Mouse (Mus musculus): Measurements from ENCODE around the gene Lpcat2b.

The Lpcat2b gene

DNA sequence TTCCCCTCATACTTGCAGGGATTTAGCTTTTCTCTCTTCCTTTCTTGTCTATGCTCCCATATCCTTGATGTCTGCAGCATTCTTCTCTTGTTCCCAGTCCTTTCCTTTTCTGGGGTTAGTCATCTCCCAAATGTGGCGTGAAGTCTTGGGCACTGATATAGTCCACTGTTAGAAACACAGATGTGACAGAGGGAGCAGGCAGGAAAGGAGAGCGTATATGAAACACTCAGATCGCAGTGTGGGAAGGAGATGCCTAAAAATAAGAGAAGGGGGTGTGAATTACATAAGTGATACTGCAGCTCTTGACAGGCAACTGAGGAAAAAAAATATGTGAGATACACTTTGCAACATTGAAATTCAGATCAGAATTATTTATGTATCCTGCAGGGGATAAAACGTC, 26.0 kb upstream of the Lpcat2b start:
- no peaks in the 10 kb centered on the region for H3K9me3 ChIP-seq (ENCODE audit: low read length)
- H3K36me3 ChIP-seq (ENCODE audit: insufficient read depth, low read length): no peaks in the 10 kb centered on the region
- TF ChIP-seq NANOG (IDR thresholded peaks at IDR 0.05; ENCODE audit: borderline replicate concordance, low read length): no peak
- no peak for TF ChIP-seq POU5F1 (IDR thresholded peaks at IDR 0.05; ENCODE audit: borderline replicate concordance, low read length)
- no peak for TF ChIP-seq CTCF (conservative IDR thresholded peaks at IDR 0.05; ENCODE audit: low read length)
- H3K4me1 ChIP-seq (replicated peaks; ENCODE audit: low read depth, low read length): peaks cover 12% of the 10 kb centered on the region
- H3K27me3 ChIP-seq (ENCODE audit: insufficient read depth, low read length): peaks cover 31% of the 10 kb centered on the region
- no peak overlapping the region for H3K4me3 ChIP-seq (replicated peaks; ENCODE audit: low read length)

DNA sequence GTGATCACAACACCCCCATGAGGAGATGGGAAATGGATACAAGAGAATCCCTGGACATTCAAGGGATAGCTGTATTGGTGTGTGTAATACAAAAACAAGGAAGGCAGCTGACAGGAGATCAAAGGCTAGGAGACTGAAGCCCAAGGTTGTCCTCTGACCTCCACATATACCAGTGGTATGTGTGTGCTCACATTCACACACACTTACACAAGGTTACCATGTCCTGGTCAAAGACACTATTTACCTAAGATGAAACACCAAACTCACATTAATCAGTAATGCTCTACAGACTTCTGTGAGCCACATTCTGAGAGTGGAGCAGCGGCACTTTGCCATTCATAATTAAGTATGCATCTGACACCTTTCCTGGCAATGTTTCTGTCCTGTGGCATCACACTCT, 21.0 kb upstream of the Lpcat2b start:
- Histone ChIP-seq H3K36me3 (ENCODE audit: insufficient read depth, low read length) (no peaks in the 10 kb centered on the region), H3K4me1 (replicated peaks; ENCODE audit: low read depth, low read length) (no peaks in the 10 kb centered on the region), H3K27me3 (ENCODE audit: insufficient read depth, low read length) (peaks cover 2% of the 10 kb centered on the region), H3K9me3 (ENCODE audit: low read length) (no peaks in the 10 kb centered on the region), H3K4me3 (replicated peaks; ENCODE audit: low read length) (no peak overlapping the region)
- no peak for TF ChIP-seq NANOG (IDR thresholded peaks at IDR 0.05; ENCODE audit: borderline replicate concordance, low read length)

DNA sequence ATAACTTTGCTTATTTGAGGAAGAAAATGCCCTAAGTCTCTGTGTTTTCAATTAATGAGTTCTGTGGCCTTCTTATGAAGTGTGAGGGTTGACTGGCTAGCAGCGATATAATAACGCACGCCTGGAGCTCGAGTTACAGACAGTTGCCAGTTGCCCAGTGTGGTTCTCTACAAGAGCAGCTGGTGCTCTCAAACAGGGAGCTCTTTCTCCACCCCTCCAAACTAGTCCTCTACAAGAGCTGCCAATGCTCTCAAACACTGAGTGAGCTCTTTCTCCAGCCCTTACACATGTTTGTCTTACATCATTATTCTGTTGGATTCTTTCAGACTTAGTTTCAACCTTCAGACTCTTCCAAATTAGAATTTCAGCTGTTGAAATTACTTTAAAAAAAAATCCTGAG, 20.0 kb upstream of the Lpcat2b start:
- no peaks in the 10 kb centered on the region for H3K9me3 ChIP-seq (ENCODE audit: low read length)
- no peaks in the 10 kb centered on the region for H3K36me3 ChIP-seq (ENCODE audit: insufficient read depth, low read length)
- no peak for TF ChIP-seq POU5F1 (IDR thresholded peaks at IDR 0.05; ENCODE audit: borderline replicate concordance, low read length)
- no peak for TF ChIP-seq CTCF (conservative IDR thresholded peaks at IDR 0.05; ENCODE audit: low read length)
- no peak for TF ChIP-seq NANOG (IDR thresholded peaks at IDR 0.05; ENCODE audit: borderline replicate concordance, low read length)
- no peaks in the 10 kb centered on the region for H3K4me1 ChIP-seq (replicated peaks; ENCODE audit: low read depth, low read length)
- no peak overlapping the region for H3K4me3 ChIP-seq (replicated peaks; ENCODE audit: low read length)
- no peaks in the 10 kb centered on the region for H3K27me3 ChIP-seq (ENCODE audit: insufficient read depth, low read length)

DNA sequence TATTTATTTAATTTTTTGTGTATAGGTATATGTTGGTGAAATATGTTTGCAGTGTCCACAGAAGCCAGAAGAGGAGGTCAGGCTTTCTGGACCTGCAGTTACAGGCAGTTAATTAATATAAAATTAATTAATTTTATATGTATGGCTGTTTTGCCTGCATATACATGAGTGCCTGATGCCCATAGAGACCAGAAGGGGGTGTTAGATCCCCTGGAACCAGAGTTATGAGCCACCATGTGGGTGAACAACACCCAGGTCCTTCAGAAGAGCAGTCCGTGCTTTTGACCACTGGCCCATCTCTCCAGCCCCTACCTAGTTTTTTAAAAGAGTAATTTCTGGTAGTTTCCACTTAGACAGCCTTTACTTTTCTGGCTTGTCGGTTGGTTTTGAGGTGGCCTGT, 19.1 kb upstream of the Lpcat2b start:
- TF ChIP-seq NANOG (IDR thresholded peaks at IDR 0.05; ENCODE audit: borderline replicate concordance, low read length): no peak
- TF ChIP-seq POU5F1 (IDR thresholded peaks at IDR 0.05; ENCODE audit: borderline replicate concordance, low read length): no peak
- no peak for TF ChIP-seq CTCF (conservative IDR thresholded peaks at IDR 0.05; ENCODE audit: low read length)
- no peaks in the 10 kb centered on the region for H3K9me3 ChIP-seq (ENCODE audit: low read length)
- H3K36me3 ChIP-seq (ENCODE audit: insufficient read depth, low read length): no peaks in the 10 kb centered on the region
- H3K4me1 ChIP-seq (replicated peaks; ENCODE audit: low read depth, low read length): no peaks in the 10 kb centered on the region
- no peaks in the 10 kb centered on the region for H3K27me3 ChIP-seq (ENCODE audit: insufficient read depth, low read length)
- no peak overlapping the region for H3K4me3 ChIP-seq (replicated peaks; ENCODE audit: low read length)

DNA sequence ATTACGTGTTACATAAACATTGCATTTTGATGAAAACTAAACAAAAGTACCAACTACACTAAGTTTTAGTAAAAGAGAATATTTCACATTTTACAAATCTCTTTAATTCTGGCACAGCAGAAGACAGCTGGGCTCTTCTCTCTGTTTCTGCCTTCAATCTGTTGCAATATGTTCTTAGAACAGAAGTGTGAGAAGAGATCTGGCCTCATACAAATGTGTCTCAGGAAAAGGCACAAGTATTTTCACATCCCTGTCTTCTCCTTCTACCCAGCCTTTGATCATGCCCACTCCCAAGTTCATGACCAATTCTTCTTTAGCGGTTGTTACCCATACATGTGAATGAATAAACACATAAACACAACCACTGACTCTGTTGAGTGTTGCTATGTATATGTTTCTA, 16.3 kb upstream of the Lpcat2b start:
- TF ChIP-seq CTCF (conservative IDR thresholded peaks at IDR 0.05; ENCODE audit: low read length): no peak
- no peak for TF ChIP-seq POU5F1 (IDR thresholded peaks at IDR 0.05; ENCODE audit: borderline replicate concordance, low read length)
- no peak for TF ChIP-seq NANOG (IDR thresholded peaks at IDR 0.05; ENCODE audit: borderline replicate concordance, low read length)
- H3K36me3 ChIP-seq (ENCODE audit: insufficient read depth, low read length): no peaks in the 10 kb centered on the region
- no peak overlapping the region for H3K4me3 ChIP-seq (replicated peaks; ENCODE audit: low read length)
- no peaks in the 10 kb centered on the region for H3K4me1 ChIP-seq (replicated peaks; ENCODE audit: low read depth, low read length)
- H3K27me3 ChIP-seq (ENCODE audit: insufficient read depth, low read length): no peaks in the 10 kb centered on the region
- H3K9me3 ChIP-seq (ENCODE audit: low read length): no peaks in the 10 kb centered on the region

DNA sequence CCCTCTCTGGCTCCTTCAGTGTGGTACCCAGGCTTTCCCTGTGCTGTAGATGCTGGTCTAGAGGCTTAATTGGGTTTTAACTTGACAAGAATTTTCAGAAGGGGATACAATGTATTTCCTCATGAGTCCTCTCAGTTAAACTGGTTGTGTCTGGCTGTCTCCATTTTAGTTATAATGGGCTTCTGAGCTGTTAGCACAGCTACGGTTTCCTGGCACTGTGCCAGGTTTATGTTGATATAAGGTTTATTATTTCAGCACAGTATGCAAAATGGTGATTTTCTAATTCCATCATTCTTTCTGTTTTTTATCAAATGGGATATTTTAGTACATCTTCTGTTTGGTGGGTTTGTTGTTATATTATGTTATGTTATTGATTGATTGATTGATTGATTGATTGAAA, 9.7 kb upstream of the Lpcat2b start:
- Histone ChIP-seq H3K4me3 (replicated peaks; ENCODE audit: low read length) (no peak overlapping the region), H3K4me1 (replicated peaks; ENCODE audit: low read depth, low read length) (no peaks in the 10 kb centered on the region), H3K27me3 (ENCODE audit: insufficient read depth, low read length) (no peaks in the 10 kb centered on the region; the same call in 1 of the 2 replicates), H3K36me3 (ENCODE audit: insufficient read depth, low read length) (no peaks in the 10 kb centered on the region), H3K9me3 (ENCODE audit: low read length) (no peaks in the 10 kb centered on the region)
- TF ChIP-seq NANOG (IDR thresholded peaks at IDR 0.05; ENCODE audit: borderline replicate concordance, low read length) (no peak), CTCF (conservative IDR thresholded peaks at IDR 0.05; ENCODE audit: low read length) (no peak), POU5F1 (IDR thresholded peaks at IDR 0.05; ENCODE audit: borderline replicate concordance, low read length) (no peak)

DNA sequence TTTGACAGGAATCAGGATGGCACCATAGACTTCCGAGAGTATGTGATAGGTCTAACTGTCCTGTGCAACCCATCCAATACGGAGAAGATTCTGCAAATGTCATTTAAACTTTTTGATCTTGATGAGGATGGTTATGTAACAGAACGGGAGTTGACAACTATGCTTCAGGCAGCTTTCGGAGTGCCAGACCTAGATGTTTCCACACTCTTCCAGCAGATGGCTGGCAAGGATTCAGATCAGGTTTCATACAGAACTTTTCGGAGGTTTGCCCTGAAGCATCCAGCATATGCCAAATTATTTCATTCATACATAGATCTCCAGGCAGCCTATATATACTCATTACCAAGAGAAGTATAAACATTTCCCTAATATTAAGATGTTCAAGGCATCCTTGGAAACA, 2.7 kb downstream of the Lpcat2b start:
- no peaks in the 10 kb centered on the region for H3K36me3 ChIP-seq (ENCODE audit: insufficient read depth, low read length)
- TF ChIP-seq POU5F1 (IDR thresholded peaks at IDR 0.05; ENCODE audit: borderline replicate concordance, low read length): no peak
- no peak for TF ChIP-seq NANOG (IDR thresholded peaks at IDR 0.05; ENCODE audit: borderline replicate concordance, low read length)
- TF ChIP-seq CTCF (conservative IDR thresholded peaks at IDR 0.05; ENCODE audit: low read length): no peak
- peaks cover 5% of the 10 kb centered on the region; the same call in 1 of the 2 replicates for H3K9me3 ChIP-seq (ENCODE audit: low read length)
- H3K4me3 ChIP-seq (replicated peaks; ENCODE audit: low read length): no peak overlapping the region
- no peaks in the 10 kb centered on the region for H3K27me3 ChIP-seq (ENCODE audit: insufficient read depth, low read length)
- H3K4me1 ChIP-seq (replicated peaks; ENCODE audit: low read depth, low read length): peaks cover 12% of the 10 kb centered on the region

DNA sequence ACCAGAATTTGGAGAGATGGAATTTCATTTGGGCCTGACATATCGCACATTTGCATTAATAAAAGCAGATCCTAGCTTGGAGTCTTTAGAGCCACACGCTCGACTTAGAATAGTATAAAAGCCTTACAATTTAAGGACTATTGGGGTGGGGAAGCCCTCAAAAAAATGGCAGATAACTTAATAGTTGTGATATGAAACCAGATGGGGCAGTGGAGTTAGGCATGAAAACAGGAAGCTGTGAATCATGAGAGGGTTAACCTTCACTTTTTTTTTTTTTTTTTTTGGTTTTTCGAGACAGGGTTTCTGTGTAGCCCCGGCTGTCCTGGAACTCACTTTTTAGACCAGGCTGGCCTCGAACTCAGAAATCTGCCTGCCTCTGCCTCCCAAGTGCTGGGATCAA, 4.8 kb downstream of the Lpcat2b start:
- H3K4me1 ChIP-seq (replicated peaks; ENCODE audit: low read depth, low read length): peaks cover 12% of the 10 kb centered on the region
- H3K36me3 ChIP-seq (ENCODE audit: insufficient read depth, low read length): no peaks in the 10 kb centered on the region
- H3K27me3 ChIP-seq (ENCODE audit: insufficient read depth, low read length): no peaks in the 10 kb centered on the region
- peaks cover 5% of the 10 kb centered on the region; the same call in 1 of the 2 replicates for H3K9me3 ChIP-seq (ENCODE audit: low read length)
- no peak overlapping the region for H3K4me3 ChIP-seq (replicated peaks; ENCODE audit: low read length)
- no peak for TF ChIP-seq NANOG (IDR thresholded peaks at IDR 0.05; ENCODE audit: borderline replicate concordance, low read length)
- no peak for TF ChIP-seq CTCF (conservative IDR thresholded peaks at IDR 0.05; ENCODE audit: low read length)
- TF ChIP-seq POU5F1 (IDR thresholded peaks at IDR 0.05; ENCODE audit: borderline replicate concordance, low read length): no peak

DNA sequence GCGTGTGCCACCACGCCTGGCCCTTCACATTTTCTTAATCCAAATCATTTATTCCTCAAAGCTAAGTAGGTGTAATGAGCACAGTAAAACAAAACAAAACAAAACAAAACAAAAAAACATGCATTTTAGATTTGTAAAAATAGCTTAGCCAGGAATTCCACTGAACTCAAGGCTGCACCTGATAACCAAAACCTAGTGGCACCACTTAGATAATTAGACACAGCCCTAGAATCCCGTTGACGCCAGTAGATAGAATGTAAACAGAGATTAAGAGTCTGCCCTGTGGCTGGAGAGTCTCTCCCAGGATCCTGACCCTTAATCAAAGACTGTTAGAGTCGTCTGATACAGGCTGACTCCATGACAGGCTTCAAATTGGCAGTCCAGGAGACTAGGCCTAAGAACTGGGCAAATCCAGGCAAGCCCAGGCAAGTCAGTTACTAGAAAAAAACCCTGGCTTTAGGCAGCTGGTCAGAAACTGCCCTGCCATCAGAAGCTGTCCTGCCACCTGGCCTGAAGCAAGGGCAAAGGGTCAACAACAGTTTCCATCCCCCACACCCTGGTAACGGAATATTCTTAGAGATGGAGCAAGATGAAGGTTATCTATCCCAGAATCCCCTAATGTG, 5.3 kb downstream of the Lpcat2b start:
- H3K27me3 ChIP-seq (ENCODE audit: insufficient read depth, low read length): no peaks in the 10 kb centered on the region
- peaks cover 5% of the 10 kb centered on the region; the same call in 1 of the 2 replicates for H3K9me3 ChIP-seq (ENCODE audit: low read length)
- H3K36me3 ChIP-seq (ENCODE audit: insufficient read depth, low read length): no peaks in the 10 kb centered on the region
- no peak overlapping the region for H3K4me3 ChIP-seq (replicated peaks; ENCODE audit: low read length)
- peaks cover 12% of the 10 kb centered on the region for H3K4me1 ChIP-seq (replicated peaks; ENCODE audit: low read depth, low read length)
- TF ChIP-seq NANOG (IDR thresholded peaks at IDR 0.05; ENCODE audit: borderline replicate concordance, low read length) (no peak), CTCF (conservative IDR thresholded peaks at IDR 0.05; ENCODE audit: low read length) (no peak), POU5F1 (IDR thresholded peaks at IDR 0.05; ENCODE audit: borderline replicate concordance, low read length) (no peak)

All from E14TG2a.4 (cell line).